Mouse (Mus musculus) cerebellum, postnatal 36 days (tissue): ENCODE results near the gene Mfap5.
A peak's percentile ranks its signal among the peaks of the same experiment; 100 is the strongest.
"Not testable (repeated sequence)": the region's sequence is repeated elsewhere in the genome, so short reads cannot be mapped to it uniquely, and the experiment has no call there.

Source experiments
- DNase-seq, 2 experiments: peaks; one replicate each; pipeline ENCODE4 v3.0.0; 2021 to 2022; ENCODE audit warnings: mixed read lengths in 2 of 2

Gene Mfap5

DNA sequence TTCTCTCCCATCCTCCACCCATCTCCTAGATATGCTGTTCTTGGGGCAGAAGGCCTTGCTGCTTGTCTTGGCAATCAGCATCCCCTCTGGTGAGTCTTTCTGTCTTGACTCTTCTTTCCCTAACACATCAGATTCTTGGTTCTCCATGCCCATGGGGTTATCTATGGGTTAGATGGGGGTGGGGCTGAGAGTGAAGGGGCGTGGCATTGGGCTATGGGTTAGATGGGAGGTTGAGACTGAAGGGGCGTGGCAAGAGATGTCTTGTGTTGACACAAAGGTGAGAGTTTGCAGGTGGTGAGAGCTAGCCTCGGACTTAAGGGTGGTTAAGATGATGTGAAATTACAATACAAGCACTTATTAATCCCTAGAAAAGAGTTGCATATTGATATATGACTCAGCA lies 8.7 kb downstream of the Mfap5 start:
- no peak for DNase-seq

DNA sequence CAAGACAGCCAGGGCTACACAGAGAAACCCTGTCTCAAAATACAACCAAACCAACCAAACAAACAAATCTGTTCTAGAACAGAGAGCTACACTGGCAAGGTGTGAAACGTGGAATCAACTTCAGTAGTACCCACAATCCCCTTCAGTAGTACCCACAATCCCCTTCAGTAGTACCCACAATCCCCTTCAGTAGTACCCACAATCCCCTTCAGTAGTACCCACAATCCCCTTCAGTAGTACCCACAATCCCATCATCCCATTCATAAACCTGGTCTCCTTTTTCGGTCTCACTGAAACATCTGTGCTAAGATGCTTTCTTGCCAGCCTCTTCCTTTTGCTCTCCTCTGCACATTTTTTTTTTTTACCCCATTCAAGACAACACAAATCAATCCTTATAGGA lies 10.1 kb downstream of the Mfap5 start:
- not testable (repeated sequence) for DNase-seq

DNA sequence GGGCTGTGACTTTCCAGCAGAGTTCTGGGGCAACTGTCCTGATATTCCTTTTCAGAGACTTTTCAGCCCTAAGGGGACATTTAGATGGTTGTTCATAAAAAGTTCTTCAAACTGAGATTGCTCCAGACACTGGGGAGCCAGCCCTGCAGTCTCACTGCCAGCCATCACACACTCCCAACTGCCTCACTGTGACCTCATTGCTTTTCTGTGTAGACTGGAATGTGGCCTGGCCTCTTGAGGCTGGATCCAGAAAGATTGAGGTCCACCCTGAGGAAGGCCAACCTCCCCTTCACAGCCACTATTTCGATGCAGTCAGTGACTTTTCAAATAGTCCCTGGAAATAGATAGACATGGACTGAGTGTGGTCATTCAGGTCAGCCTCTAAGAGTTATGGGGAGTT lies 12.0 kb downstream of the Mfap5 start:
- DNase-seq = no peak

DNA sequence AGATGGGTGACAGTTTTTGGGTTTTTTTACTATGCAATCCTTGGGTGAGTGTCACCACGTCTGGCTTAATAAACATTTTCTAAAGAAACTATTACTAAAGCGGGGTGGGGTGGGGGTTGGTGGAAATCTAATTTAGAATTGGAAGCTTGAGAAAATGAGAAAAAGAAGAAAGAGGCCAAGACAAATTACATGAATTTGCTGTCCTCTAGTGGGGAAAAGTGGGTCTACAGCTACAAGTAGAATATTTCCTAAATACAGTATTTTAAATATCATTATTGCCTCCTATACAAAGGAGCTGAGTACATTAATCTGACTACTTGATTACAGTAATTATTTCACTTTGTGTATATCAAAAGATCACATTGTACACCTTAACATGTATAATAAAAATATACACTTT lies 13.7 kb downstream of the Mfap5 start:
- DNase-seq = no peak

DNA sequence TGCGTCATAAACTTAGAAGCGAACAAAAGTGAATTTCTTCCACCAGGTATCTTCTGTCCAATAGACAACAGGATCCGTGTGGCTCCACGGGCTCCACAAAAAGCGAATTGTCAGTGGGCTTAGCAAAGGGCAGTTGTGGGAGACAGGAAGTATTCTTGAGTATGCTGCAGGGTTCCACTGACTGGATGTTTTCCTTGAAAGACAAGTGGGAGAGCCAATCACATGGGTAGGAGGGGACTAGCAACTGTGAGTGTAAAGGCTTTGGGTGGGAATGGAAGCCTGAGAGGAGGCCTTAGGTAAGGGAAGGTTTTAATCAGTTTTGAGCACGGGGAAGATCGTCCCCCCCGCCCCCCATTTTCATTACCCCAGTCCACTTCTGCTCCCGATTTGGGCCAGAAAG lies 16.9 kb downstream of the Mfap5 start:
- DNase-seq = no peak

DNA sequence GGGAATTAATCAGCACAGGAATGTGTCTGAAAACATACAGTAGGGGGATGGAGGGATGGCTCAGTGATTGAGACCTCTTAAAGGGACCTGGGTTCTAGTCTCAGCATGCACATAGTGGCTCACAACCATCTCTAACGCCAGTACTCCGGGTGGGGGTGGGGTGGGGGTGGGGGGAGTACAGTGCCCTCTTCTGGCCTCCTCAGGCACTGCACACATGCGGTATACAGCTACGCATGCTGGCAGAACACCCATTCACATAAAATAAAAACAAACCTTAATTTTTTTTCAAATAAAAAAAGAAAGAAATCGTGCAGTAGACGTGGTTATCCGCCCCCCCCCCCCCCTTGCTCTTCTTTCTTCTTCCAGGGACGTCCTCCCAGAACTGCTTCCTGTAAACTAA lies 17.6 kb downstream of the Mfap5 start:
- no peak for DNase-seq

DNA sequence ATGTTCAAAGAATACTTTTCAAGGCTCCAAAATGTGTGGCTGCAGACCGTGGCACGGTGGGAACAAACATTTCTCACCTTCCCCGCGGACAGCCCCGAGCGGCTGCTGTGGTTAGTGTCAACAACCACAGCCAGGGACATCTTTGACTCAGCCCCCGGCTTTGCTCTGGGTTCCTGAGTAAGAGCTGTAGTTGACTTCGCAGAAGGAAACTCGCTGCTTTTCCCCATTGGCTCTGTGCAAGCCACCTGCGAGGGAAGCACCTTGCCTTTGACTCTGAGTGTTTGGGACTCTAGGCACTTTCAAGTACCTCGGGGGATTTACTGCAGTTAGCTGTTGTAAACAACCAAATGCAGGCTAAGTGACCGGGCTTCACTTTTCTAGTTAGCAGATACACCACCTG lies 22.0 kb downstream of the Mfap5 start:
- DNase-seq = no peak

DNA sequence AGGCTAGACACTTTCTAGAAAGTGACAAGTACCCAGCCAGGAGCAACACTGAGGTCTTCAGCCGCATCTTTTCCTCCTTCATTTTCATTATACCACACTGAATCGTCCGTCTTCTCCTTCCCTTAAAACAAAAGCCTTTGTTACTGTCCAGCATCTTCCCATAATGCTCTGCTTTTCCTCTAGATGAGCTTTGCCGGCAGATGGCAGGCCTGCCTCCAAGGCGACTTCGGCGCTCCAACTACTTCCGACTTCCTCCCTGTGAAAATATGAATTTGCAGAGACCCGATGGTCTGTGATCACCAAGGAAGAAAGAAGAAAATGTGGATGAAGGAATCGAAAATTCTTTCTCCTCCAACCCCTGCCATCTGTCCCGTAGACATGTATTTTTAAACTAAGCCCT lies 22.5 kb downstream of the Mfap5 start:
- DNase-seq = no peak

DNA sequence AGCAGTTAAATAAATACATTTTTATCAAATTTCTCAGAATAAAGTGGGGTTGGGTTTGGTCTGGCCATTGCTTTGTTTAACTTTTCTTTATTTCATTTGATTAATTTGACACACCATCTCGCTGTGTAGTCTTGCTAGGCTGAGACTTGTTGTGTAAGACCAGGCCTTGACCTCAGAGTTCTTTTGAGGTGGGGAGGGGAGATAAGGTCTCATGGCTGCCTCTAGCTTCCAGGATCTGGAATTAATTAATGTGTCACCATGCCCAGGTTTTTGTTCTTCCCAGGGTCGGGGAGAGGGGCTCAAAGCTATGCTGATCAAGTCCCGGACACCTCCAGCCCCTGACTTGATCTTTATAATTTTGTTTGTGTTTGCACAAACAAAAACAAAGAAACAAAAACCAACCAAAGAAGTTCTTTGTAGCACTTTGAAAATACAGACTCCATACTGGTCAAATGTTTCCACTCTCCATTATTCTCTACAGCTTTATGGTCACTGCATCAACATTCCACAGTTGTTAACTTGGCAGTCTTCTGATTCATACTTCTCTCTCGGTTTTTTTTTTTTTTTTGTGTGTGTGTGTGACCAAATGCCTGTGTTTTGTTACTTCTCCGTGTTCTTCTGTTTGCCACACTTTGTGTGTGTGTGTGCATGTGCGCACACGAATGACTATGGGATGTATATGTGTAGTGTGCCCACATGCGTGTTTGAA lies 26.0 kb downstream of the Mfap5 start:
- DNase-seq = no peak

DNA sequence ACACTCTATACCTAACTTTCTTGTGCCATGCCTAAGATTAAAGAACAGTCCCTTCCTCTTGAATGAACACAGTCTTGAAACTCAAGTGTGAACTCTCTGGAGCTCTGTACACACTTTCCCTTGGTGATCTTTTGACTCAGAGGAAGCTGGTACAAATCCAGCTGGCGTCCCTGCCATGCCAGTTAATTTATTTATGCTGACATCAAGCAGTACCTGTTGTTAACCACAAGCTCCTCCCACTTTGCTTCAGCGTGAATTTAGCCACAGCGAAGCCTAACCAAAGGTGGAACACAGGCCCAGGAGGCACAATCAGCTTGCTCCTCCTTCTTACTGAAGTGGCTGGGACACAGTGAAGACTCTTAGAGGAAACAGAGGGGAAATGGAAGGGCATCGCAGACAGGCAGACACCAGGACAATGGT lies 27.2 kb downstream of the Mfap5 start:
- no peak for DNase-seq

DNA sequence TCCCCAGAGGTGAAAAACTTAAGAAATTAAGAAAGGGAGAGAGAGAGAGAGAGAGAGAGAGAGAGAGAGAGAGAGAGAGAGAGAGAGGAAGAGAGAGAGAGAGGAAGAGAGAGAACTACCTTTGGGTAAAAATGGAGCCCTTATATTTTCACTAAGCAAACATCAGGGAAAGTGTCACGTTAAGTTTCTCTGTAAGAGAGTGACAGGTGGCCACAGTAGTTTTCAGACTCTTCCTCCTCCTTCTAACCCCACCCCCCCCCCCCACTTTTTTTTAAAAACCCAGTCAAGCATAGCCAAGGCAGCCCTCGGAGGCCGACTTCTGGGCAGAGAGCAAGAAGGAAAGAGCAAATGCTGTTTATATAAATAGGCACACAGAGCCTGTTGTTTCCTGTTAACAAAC lies 28.4 kb downstream of the Mfap5 start:
- DNase-seq = no peak

DNA sequence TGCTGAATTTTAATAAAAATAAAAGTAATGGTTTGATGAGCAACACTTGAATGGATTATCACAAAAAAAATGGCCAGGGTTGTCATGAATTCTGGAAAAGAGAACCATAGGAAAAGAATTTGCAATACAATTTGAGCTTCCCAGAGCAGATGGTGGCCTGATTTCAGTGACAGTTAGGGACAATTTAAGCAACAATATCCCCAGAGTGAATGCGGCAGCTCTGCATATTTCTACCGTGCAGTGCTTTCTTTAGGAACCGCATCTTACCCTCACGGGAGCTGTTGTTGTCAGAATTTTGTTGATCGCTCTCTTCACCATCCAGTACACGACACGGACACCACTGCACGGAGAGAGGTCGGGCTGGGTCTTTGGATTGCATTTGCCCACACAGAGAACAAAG lies 33.9 kb downstream of the Mfap5 start:
- no peak for DNase-seq

DNA sequence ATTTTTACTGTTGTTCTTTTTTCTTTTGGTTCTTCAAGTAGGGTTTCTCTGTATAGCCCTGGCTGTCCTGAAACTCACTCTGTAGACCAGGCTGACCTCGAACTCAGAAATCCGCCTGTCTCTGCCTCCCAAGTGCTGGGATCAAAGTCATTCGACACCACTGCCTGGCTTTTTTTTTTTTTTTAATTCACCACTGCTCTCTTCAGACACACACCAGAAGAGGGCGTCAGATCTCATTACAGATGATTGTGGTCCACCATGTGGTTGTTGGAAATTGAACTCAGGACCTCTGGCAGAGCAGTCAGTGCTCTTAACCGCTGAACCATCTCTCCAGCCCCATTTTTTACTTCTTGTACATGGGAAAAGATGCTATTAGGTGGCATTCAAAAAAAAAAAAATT lies 36.8 kb downstream of the Mfap5 start:
- DNase-seq = not testable (repeated sequence)

DNA sequence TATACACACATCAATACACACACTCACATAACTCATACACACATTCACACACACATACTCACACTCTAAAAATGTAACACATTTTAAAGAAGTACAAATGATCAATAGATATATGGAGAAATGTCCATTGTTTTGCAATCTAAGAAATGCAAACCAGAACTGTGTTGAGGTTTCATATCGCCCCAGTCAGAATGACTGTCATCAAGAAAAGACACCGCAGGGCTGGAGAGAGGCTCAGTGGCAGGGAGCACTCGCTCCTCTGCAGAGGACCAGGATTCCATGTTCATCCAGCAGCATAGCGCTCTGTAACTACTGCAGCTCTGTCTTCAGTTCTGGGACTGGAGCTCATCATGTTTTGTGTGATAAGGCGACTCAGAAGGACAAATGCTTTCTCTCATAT lies 37.9 kb downstream of the Mfap5 start:
- DNase-seq = no peak

DNA sequence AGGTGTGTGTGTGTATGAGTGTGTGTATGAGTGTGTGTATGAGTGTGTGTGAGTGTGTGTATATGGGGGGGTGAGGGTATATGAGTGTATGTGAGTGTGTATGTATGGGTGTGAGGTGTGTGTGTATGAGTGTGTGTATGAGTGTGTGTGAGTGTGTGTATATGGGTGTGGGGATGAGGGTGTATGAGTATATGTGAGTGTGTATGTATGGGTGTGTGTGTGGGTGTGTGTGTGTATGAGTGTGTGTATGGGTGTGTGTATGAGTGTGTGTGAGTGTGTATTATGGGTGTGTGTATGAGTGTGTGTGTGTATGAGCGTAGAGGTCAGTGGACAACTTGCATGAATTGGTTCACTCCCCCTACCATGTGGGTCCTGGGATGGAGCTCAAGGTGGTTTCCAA lies 39.0 kb downstream of the Mfap5 start:
- no peak for DNase-seq

DNA sequence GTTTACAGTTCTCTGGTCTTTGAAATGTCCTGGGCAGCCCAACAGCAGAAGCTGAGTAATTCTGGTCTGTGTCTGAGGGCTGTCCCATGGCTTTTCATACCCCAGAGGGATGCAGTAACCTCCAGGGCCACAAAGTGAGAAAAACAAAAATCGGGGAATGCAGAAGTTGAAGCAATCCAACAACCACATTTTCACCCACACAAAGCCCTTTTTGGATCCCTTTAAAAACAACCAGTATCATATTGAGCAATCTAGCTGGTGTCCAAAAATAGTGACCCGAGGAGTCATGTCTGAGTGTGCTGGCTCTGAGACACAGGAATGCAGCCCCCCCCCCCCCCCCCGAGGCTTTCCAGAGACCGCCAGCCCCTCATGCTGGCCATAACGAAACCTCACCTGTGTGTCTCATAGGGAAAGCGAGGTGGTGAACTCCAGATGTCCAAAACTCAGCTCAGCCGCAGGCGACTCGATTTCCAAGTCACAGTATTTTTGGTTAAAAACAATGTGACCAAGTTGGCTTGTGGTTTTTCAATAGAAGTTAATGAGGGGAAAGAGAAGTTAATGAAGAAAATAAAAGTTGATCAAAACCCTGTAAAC lies 39.7 kb downstream of the Mfap5 start:
- DNase-seq = no peak

DNA sequence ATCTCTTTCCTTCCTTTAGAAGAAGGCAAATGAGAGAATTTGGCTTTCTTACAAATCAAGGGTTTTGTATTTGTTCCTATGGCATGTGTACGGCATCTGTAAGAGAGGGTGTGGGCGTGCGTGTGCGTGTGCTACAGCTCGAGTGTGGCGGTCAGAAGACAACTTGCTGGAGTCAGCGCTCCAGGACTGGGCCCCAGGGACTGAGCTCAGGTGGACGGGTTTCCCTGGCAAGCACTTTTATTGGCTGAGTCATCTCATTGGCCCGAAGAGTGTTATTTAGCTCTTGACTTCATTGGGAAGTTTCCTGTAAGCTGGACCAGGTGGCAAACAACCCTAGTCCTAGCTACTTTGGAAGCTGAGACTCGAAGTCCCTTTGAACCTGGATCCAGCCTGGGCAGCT lies 40.3 kb downstream of the Mfap5 start:
- no peak for DNase-seq

DNA sequence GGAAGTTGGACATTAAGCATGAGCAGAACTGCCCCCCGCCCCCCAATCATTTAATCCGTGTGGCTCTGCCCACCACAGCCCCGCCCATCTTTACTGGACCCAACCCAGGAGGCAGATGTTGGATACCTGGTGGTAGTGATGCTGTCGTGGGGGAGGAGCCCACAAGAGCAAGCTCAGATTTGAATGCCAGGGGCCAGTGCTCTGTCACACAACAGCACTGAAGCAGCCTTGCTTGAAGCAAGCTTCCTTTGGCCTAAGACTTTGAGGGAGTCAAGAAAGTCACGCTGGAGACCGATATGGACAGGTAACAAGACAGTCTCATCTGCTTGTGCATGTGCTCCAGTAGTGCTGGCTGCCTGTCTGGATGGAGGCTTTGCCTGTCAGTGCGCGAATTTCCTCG lies 48.0 kb downstream of the Mfap5 start, which contains the start of gene Aicda:
Gene Aicda, plus strand, starts transcription at position 196 of the 400 bp plus-strand sequence.
- DNase-seq = no peak

DNA sequence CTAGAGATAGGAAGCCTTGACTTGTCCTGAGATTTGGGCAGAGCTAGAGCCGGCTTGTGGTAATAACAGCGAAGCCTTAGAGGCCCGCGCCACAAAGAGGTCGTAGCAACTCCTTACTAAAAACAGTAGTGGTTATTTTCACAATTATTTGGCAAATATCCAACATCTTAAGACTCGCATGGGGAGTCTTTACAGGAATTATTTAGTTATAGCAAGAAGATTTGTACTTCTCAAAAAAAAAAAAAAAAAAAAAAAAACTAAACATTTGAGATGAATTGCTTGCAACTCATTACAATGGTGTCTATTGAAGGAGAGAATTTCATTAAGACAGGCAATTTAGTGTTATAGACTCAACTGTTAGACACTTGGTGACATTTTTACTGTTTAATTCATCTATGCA lies 48.5 kb downstream of the Mfap5 start:
- DNase-seq = no peak

DNA sequence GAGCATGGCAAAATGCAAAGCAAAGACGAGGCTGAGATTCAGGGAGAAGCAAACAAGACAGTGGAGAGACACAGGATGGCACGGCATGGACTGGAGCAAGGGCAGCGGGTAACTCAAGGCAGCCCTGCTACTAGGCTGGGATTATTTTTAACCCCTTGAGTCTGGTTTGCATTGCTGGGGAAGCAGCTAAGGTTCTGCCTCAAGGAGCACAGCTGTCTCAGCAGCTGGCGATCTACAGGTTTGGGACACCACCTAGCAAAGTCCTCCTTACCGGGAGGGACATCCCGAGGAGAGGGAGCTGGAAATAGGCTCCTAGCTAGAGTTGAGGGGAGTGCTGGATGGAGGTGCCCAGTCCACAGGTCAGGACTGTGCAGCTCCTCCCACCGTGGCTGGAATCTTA lies 49.6 kb downstream of the Mfap5 start:
- no peak for DNase-seq

DNA sequence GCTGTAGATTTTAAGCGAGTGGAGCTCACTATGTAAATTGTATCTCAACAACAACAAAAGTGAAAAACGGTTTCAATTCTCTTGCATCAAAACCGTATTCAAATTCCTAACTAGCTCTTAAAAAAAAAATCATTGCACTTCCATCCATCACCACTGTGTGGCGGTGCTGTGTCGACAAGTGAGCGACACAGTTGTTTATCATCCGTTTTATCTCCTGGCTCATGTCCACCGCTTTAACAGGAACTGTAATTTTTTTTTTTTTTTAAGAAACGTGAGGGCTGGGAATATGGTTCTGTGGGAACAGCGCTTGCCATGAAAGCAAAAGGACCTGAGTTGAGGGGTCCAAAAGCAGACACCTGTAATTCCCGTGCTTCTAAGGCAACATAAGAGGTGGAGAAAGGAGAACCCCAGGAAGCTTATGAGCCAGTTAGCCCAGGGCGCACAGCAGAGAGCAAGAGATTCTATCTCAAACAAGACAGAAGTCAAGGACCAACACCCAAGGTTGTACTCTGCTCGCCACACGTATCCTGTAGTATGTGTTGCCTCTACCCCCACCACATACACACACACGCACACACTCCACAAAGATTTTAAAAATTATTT lies 51.4 kb downstream of the Mfap5 start:
- peak; percentile 54 to 69 for DNase-seq

DNA sequence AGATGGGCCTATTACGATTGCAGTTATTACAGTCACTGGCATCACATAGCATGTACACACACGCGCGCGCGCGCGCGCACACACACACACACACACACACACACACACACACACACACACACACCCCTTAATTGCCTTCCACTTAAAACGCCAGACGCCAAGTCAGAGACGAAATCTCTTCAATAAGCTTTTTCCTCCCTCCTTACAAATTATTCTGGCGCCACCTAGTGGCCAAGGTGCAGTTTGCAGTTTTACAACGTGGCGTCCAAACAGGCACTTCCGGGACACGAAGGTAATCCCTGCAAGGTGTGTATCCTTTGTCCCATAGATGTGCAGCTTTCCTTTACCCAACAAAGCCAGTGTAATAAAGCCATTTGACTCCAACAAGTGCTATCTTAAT lies 54.8 kb downstream of the Mfap5 start:
- peak; percentile 57 to 59 for DNase-seq

DNA sequence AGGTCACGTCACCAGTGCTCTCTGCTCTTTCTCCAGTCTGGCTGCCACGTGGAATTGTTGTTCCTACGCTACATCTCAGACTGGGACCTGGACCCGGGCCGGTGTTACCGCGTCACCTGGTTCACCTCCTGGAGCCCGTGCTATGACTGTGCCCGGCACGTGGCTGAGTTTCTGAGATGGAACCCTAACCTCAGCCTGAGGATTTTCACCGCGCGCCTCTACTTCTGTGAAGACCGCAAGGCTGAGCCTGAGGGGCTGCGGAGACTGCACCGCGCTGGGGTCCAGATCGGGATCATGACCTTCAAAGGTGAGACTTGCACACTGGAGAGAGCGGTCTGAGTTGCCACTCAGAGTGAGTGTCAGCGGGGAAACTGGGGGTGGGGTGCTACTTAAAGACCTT lies 55.4 kb downstream of the Mfap5 start:
- DNase-seq = no peak

DNA sequence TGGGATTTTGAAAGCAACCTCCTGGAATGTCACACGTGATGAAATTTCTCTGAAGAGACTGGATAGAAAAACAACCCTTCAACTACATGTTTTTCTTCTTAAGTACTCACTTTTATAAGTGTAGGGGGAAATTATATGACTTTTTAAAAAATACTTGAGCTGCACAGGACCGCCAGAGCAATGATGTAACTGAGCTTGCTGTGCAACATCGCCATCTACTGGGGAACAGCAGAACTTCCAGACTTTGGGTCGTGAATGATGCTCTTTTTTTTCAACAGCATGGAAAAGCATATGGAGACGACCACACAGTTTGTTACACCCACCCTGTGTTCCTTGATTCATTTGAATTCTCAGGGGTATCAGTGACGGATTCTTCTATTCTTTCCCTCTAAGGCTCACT lies 56.8 kb downstream of the Mfap5 start:
- peak; percentile 41 to 63 for DNase-seq
